Mouse (Mus musculus) cerebellum, adult 2 months (tissue): ENCODE measurements around the gene Psrc1.

Source experiments
- CTCF ChIP-seq: fragments of 200-500 bp; IDR thresholded peaks from 2 replicates; pipeline ENCODE4 v1.5.1; 2011; ENCODE audit warnings: low read depth, mild to moderate bottlenecking, control low read depth, low read length, moderate library complexity, borderline replicate concordance; ENCODE audit not compliant: insufficient read depth
- POLR2A ChIP-seq: fragments of 200-500 bp; IDR thresholded peaks from 2 replicates; pipeline ENCODE4 v1.6.1; 2011; ENCODE audit warnings: low read length, control low read depth, borderline replicate concordance; ENCODE audit not compliant: insufficient read depth

GRCm38 (mm10) chr3:108436380-108436714 lies 52.7 kb downstream of the Psrc1 start:
- no peak for TF ChIP-seq CTCF
- TF ChIP-seq POLR2A: no peak
